Mouse (Mus musculus) 416B (cell line): Measurements from ENCODE around the gene Trafd1.

Experiments
- DNase-seq: peaks from one replicate; pipeline ENCODE4 v3.0.0; 2011; ENCODE audit warnings: low read depth

Trafd1 gene

DNA sequence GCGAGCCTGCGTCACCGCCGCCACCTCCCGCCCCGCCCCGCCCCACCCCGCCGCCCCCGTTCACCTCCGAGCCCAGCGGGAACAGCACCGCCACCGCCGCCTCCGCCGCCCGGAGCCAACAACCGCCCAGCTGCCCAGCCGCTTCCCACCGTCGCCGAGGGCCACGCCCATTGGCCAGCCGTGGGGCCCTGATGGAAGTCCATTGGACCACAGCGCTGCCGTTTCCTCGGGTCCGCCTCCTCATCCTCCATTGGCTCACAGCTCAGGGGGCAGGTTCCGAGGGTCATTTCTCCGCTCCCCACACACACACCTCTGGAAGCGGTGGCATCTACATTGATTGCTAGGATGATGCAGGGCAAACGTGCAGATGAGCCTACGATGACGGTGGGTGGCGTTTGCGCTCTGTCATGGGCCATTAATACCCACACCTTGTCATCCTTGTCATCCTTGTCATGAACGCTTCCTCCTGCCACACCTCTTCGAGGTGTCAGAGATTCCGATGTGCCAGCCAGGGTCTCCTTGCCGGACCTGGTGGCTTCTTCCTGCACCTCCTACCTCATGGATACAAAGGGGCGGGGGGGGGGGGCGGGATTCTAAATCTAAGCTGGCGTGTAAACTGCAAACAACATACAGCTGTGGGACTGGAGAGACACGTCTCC lies at the start of gene Trafd1:
Trafd1 (minus strand) TSS at position 172 of the 659 bp plus-strand sequence.
- DNase-seq, result peak; percentile 92

DNA sequence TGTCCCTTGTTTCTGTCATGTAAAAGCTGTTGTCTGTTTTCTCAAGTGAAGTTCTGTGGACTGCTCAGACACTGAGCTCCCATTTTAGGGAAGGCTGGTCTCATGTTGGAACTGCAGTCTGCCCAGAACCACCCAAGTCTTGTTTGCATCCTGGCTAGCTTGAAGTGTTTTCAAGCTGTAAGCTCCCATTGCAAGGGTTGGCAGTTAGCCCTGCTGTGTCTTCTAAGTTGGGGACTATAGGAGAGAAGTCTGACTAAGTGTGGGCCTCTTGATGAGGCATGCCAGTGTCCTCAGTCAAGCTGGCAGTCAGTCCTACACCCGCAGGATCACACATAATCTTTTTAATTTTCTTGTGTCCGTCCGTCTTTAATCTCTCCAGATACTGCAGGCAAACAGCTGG lies 43.5 kb upstream of the Trafd1 start:
- no peak for DNase-seq

GRCm38 (mm10) chr5:121423297-121423696 lies 37.9 kb upstream of the Trafd1 start:
- no peak for DNase-seq

DNA sequence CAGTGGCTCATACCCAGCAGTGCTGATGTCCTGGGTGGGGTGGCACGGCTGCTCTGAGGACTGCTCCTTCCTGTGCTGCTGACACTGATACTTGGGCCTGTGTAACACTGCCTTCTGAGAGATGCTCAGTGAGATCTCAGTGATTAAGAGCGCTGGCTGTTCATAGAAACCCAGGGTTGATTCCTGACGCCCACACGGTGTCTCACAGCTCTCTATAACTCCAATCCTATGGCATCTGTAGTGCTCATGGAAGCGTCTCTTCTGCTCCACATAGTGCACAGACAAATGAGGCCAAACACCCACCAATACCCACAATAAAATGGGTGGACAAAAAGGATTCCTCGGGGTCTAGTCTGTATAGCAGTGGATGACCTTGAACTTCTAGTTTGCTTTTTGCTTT lies 37.4 kb upstream of the Trafd1 start:
- no peak for DNase-seq

DNA sequence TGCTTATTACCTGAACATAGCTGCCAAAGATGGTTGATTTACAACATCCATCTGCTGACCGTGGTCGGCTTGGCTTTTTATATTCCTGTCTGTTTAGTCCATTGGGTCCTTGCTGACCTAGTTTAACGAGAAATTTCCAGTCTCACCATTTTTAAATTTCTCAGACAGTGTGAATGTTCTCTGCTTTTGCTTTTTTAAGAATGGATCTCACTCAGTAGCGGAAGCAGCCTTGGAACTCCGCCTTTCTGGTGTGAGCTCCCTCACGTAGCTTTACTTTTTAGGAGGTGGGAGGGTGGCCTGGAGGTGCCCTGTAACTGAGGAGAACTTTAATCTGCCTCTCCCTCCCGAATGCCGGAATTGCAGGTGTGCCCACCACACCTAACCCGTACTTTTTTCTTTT lies 35.3 kb upstream of the Trafd1 start:
- no peak for DNase-seq

GRCm38 (mm10) chr5:121410975-121411374 lies 25.5 kb upstream of the Trafd1 start:
- DNase-seq, result no peak

- no peak for DNase-seq
These were observed 22.4 kb upstream of the Trafd1 start for GRCm38 (mm10) chr5:121407856-121408255.

DNA sequence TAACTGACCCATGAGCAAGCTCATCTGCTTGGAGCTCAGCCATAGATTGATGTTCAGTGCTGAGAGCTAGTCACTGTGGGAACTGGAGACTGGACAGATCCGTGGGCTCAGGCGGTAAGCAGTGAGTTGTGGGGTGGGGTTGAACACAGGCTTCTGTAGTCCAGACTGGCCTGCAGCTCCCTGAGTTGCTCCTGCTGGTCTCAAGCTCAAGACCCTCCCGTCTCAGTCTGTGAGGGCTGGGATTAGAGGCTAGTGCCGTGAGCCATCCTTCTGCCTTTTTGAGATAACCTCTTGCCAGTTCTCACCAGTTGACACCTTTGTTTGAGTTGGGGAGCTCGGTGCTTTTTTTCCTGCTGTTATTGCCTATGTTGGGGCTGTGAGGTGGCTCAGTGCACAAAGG lies 15.4 kb upstream of the Trafd1 start:
- no peak for DNase-seq

- DNase-seq, result peak; percentile 76
These were observed 14.6 kb upstream of the Trafd1 start for GRCm38 (mm10) chr5:121400064-121400463.

- peak; percentile 41 for DNase-seq
These were observed 14.1 kb upstream of the Trafd1 start for GRCm38 (mm10) chr5:121399540-121399939.

DNA sequence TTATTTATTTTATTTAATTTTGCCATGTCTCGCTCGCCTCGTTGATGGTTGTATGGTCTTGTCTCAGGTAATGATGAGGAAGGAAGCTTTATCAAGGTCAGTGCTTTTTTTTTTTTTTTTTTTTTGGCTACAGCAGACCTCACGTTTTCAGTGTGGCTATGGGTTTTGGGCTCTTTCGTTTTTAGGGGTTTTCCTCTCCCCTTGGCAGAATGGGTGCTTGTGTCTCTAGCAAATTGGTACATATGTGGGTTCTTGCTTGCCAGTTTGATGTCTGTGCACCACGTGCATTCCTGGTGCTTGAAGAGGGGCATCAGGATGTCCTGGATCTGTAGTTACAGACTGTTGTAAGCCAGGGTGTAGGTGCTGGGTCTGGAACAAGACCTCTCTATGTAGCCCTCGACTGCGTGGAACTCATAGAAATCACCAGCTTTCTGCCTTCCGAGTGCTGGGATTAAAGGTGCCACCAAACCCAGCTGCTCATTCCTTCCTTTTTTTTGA lies 13.6 kb upstream of the Trafd1 start:
- DNase-seq, result no peak

DNA sequence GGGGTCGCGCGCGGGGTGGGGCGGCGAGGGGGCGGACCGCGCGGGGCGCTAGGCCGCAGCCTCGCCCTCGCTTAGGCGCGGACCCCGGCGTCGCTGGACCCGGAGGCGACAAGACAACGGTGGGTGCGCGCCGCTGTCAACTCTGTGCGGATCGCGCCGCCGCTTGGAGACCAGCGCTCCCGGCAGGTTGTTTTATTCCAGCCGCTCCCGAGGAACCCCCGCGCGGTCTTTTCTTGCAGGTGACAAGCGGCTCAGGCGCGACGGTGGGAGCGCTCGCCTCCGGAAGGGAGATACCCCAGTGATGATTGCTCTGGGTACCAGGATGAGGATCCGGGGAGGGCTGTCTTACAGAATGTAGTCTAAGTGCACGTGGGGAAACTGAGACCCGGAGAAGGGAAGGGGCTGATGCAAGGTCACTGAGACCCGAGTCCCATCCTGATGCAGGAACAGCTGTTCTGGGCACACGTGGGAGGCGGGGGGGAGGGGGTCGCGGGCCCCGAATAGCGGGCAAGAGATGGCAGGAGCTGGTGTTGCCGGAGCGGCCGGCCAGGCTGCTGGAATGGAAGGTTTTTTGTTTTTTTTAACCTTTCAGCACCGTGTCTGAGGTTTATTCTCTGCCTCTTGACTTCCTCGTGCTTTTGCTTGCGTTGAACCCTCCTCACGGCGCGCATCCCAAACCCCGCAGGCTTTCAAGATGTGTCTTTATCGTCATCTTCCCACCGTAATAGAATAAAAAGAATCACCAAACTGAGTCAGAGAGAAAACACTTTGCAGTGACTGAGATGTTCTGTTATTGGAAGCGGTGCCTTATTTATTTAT lies 12.9 kb upstream of the Trafd1 start:
- DNase-seq, result peak; percentile 43

DNA sequence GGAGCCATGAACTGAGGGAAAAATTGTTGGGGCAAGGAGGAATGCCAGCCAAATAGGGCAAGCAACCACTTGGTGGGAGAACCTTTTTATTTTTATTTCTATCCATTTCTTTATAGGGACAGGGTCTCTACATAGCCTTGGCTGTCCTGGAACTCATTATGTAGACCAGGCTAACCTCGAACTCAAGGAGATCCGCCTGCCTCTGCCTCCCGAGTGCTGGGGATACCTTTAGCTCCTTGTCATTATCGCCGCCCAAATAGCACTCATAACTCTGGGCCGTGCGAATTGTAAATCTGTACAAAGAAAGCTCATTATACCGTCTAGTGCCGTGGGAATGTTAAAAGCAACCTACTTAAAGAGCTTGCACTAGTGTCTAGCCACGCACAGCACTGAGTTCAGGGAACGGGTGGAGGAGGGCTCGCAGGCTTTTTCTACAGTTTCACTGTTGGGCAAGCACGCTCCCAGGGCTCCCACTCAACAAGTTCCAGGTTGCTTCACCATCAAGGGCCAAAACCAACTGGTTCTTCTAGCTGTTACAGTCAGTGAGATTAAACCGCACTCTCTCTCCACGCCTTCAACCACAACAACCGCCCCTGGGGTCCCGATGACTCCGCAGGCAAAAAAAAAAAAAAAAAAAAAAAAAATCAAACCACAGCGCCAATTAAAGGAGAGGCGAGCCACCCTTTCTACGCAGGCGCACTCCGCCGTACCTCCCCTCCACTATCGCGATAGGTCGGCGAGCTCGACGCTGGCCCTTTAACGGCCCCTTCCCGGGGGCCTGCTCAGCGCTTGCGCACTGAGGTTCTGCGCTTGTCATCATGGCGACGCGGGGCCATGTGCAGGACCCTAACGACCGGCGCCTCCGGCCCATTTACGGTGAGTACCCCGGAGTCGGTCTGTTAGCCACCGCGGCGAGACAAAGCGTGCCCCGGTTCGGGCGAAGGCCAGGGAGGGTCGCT lies 12.0 kb upstream of the Trafd1 start, which contains the start of gene Naa25:
Naa25 (plus strand) TSS at position 750 of the 959 bp plus-strand sequence.
- DNase-seq, result peak; percentile 98

DNA sequence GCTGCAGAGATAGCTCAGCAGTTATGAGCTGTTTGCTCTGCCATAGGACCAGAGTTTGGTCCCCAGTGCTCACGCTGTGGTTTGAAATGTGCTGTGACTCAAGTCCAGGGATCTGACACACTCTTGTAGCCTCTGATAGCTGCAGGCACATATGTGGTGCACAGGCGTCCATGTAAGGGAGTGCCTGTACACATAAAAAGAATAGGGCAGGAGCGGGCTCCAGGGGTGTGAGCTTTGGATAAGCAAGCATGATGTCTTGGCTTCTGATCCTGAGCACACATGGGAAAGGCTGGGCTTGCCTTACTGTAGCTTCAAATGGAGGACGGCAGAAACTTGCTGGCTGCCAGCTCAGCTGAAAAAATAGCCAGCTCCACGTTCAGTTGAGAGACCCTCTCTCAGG lies 10.2 kb upstream of the Trafd1 start:
- DNase-seq, result no peak

DNA sequence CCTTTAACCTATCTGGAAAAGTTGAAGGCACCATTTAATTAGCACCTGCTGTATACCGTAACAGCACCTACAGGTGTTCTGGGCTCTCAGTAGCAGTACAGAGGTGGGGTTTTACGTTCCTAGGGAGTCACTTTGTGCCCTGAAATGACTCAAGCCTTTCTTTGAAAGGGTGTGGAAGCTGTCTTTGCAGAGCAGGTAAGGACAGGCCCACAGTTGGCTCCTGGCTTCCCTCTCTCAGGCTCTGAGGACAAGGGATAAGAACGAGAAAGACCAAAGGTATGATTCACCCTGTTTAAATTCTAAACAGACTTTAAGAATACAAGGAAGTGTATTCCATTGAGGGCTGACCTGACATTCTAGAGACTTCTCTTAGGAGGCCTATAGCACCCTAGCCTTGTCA lies 8.0 kb upstream of the Trafd1 start:
- DNase-seq, result no peak

DNA sequence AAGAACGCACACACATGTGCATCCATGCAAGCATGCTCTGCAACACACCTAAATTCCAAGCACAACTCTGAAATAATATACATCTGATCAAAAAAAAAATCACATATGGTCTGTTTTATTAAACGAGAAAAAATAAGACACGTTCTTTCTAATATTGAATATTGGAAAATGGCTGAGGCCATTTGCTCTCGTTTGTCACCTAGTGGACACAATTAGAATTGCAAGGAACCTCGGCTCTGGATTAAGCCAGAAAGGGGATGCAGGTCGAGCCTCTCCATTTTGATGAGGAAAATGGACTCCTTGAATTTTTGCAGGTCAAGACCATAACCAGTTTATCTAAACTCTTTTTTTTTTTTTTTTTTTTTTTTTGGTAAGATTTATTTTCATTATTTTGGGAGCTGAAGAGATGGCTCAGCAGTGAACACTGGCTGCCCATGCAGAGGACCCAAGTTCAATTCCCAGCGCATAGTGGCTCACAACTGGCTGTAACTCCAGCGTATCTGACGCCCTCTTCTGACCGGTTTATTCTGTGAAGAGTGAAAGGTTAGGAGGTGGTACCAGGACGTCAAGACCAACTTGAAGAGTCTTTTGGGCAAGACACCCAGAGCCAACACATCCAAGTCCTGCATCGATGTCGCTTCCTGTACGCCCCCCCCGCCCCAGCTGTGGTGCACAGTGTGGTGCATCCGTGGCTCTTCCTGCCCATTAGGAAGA lies 7.4 kb upstream of the Trafd1 start:
- peak; percentile 68 for DNase-seq

- DNase-seq, result peak; percentile 34
These were observed 4.3 kb upstream of the Trafd1 start for GRCm38 (mm10) chr5:121389691-121390090.

- no peak for DNase-seq
These were observed 3.7 kb upstream of the Trafd1 start for GRCm38 (mm10) chr5:121389106-121389505.

- DNase-seq, result no peak
These were observed 1.7 kb upstream of the Trafd1 start for GRCm38 (mm10) chr5:121387126-121387525.

GRCm38 (mm10) chr5:121386120-121386909 lies 883 bp upstream of the Trafd1 start:
- DNase-seq, result peak; percentile 39
